ENCODE assay signal across 7 mouse cellular contexts in the genomic region with DNA sequence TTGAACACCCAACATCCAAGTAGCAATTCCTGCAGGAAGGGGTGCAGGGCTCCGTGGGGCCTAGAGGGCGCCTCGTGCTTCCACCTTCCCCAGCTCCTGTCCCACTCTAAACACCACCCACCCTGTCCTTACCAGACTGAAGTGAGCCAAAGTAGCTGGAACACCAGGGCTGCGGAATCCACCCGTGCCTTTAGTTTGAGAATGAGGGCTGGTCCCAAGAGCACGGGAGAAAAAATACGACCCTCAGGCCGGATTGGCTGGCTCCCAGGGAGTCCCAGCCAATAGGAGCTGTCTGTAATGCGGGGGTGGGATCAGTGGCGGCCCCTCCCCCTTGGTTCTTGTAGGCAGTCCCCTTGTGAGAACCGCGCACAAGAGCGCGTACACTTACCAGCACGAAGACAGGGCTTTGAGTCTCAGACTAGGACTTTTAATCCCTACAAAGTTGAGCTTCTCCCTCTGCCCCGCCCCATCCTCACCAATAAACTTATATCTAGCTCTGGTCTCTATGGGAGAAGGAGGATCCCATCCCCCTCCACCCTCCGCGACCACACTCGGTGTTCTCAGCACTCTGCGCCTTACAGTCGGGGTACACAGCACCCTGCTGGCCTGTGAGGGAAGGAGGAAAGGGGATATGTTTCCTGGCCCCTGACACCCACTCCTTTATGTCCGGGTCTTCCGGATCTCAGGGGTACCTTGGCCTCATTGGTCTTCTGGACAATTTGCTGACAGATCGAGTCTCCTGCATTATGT. TPM values are rescaled to one million over a fixed set of nuclear protein-coding genes. Genes with fewer than 3 reads are reported as not detected.
DNase-seq lines count a peak whose midpoint lies in the region; ATAC-seq and TF ChIP-seq lines count a peak whose summit lies in the region.

A gene (minus strand): TSS at position 274 of the 750 bp plus-strand sequence.

- ATAC-seq in intestine, embryonic 16.5 days: peak; percentile 94
- peak; percentile 93 for ATAC-seq in limb, embryonic 12.5 days (ENCODE audit: insufficient number of reproducible peaks, insufficient read depth, low FRiP score, low TSS enrichment, low read depth)
- peak; percentile 93 for ATAC-seq in midbrain, embryonic 13.5 days

- no peak for TF ChIP-seq POLR2A in small intestine, adult 2 months (IDR thresholded peaks at IDR 0.05; ENCODE audit: low read depth, low read length)

- TF ChIP-seq CTCF in small intestine, adult 2 months (IDR thresholded peaks at IDR 0.05; ENCODE audit: extremely low read depth, insufficient read length, insufficient replicate concordance, low read depth, low read length): no peak

- no peaks in the 10 kb centered on the region for H3K9me3 ChIP-seq in intestine, embryonic 16.5 days (ENCODE audit: control insufficient read depth, low read length)
- 0 out of 2 replicates have a peak, but pooled peaks cover 5% of the 10 kb centered on the region for H3K9me3 ChIP-seq in limb, embryonic 12.5 days
- no peaks in the 10 kb centered on the region for H3K9me3 ChIP-seq in midbrain, embryonic 13.5 days

- H3K36me3 ChIP-seq in intestine, embryonic 16.5 days (ENCODE audit: control insufficient read depth, insufficient read depth, low read length): no peaks in the 10 kb centered on the region
- peaks cover 4% of the 10 kb centered on the region; the same call in 1 of the 2 replicates for H3K36me3 ChIP-seq in limb, embryonic 12.5 days
- peaks cover 4% of the 10 kb centered on the region; the same call in 1 of the 2 replicates for H3K36me3 ChIP-seq in midbrain, embryonic 13.5 days
- H3K36me3 ChIP-seq in small intestine, adult 2 months (ENCODE audit: control insufficient read depth, insufficient read depth, low read length): no peaks in the 10 kb centered on the region

- peaks cover 9% of the 10 kb centered on the region for H3K4me1 ChIP-seq in intestine, embryonic 16.5 days (ENCODE audit: control insufficient read depth, insufficient read depth, low read length)
- peaks cover 12% of the 10 kb centered on the region for H3K4me1 ChIP-seq in limb, embryonic 12.5 days (replicated peaks)
- peaks cover 21% of the 10 kb centered on the region for H3K4me1 ChIP-seq in midbrain, embryonic 13.5 days (replicated peaks)
- peaks cover 14% of the 10 kb centered on the region for H3K4me1 ChIP-seq in small intestine, adult 2 months (ENCODE audit: control insufficient read depth, insufficient read depth, insufficient read length, low read length)

- WGBS in intestine, embryonic 16.5 days: 4% methylated on average over 24 of the region's 24 CpGs
- WGBS in limb, embryonic 12.5 days: 5% methylated on average over 24 of the region's 24 CpGs
- 5% methylated on average over 24 of the region's 24 CpGs for WGBS in midbrain, embryonic 13.5 days
- WGBS in small intestine, adult 2 months: 10% methylated on average over 24 of the region's 24 CpGs

- peak; percentile 38 for DNase-seq in adrenal gland, adult 8-10 months
- peak; percentile 82 for DNase-seq in embryo, embryonic 11.5 days (ENCODE audit: low read depth, low spot score)
- peak; percentile 97 for DNase-seq in heart, adult 11 months

- H3K4me2 ChIP-seq in intestine, embryonic 16.5 days (ENCODE audit: low read depth, low read length): peak within 1 kb of the TSS; percentile 74
- H3K4me2 ChIP-seq in limb, embryonic 12.5 days: peak within 1 kb of the TSS; percentile 61
- peak within 1 kb of the TSS; percentile 47 for H3K4me2 ChIP-seq in midbrain, embryonic 13.5 days (replicated peaks)

- H3K4me3 ChIP-seq in intestine, embryonic 16.5 days (ENCODE audit: low read length): peak within 1 kb of the TSS; percentile 51
- H3K4me3 ChIP-seq in limb, embryonic 12.5 days (replicated peaks): peak within 1 kb of the TSS; percentile 44
- H3K4me3 ChIP-seq in midbrain, embryonic 13.5 days (replicated peaks): peak within 1 kb of the TSS; percentile 29
- peak within 1 kb of the TSS; percentile 58 for H3K4me3 ChIP-seq in small intestine, adult 2 months (ENCODE audit: low read depth, low read length)

- H3K9ac ChIP-seq in intestine, embryonic 16.5 days (ENCODE audit: low read depth, low read length): peak within 1 kb of the TSS; percentile 65
- H3K9ac ChIP-seq in limb, embryonic 12.5 days (replicated peaks): peak within 1 kb of the TSS; percentile 42
- H3K9ac ChIP-seq in midbrain, embryonic 13.5 days (replicated peaks): peak within 1 kb of the TSS; percentile 16; the same call in 1 of the 2 replicates

- H3K27me3 ChIP-seq in intestine, embryonic 16.5 days (replicated peaks; ENCODE audit: control insufficient read depth, insufficient read depth, low read length): no peaks in the 10 kb centered on the region
- H3K27me3 ChIP-seq in limb, embryonic 12.5 days: no peaks in the 10 kb centered on the region
- no peaks in the 10 kb centered on the region for H3K27me3 ChIP-seq in midbrain, embryonic 13.5 days
- no peaks in the 10 kb centered on the region for H3K27me3 ChIP-seq in small intestine, adult 2 months (ENCODE audit: control insufficient read depth, insufficient read depth, low read length)

- peak within 1 kb of the TSS; percentile 21; the same call in 1 of the 2 replicates for H3K27ac ChIP-seq in intestine, embryonic 16.5 days (ENCODE audit: low read length)
- H3K27ac ChIP-seq in limb, embryonic 12.5 days: peak within 1 kb of the TSS; percentile 87
- H3K27ac ChIP-seq in midbrain, embryonic 13.5 days: no peak within 1 kb of the TSS
- no peak within 1 kb of the TSS for H3K27ac ChIP-seq in small intestine, adult 2 months (ENCODE audit: insufficient read depth, low read depth, low read length)

RNA-seq across cellular contexts. Expression of the gene that starts here (rescaled TPM):
- total RNA-seq in adrenal gland, adult 8-10 months (2022): 10 to 100 TPM in 1 of 4 experiments, 1 to 10 TPM in 3; 5.1 to 10.3 (median 9.1) TPM
- 38.1 and 50.6 TPM in 2 replicates for polyA plus RNA-seq in intestine, embryonic 16.5 days (2015; fragmentation: Nextera tagmentation; extraction: Ambion mirVana)
- polyA plus RNA-seq in limb, embryonic 12.5 days (2016; fragmentation: Nextera tagmentation; extraction: Ambion mirVana): 61.5 and 70.0 TPM in 2 replicates
- polyA plus RNA-seq in midbrain, embryonic 13.5 days (2015; fragmentation: Nextera tagmentation; extraction: Ambion mirVana): 19.7 and 22.9 TPM in 2 replicates
- 5.7 and 45.8 TPM in 2 replicates for polyA plus RNA-seq in small intestine, adult 2 months (2012; rRNA removed)

Comparison
In these comparisons a context has a peak if more than half of its experiments do, and no peak if none do; other contexts are left out.
1. DNase-seq: peak in every context shown above with its lines; median percentile 97 in heart, adult 11 months; 82 in embryo, embryonic 11.5 days; 38 in adrenal gland, adult 8-10 months.
2. H3K27ac ChIP-seq: peak in intestine, embryonic 16.5 days (single experiment) and limb, embryonic 12.5 days (single experiment); none in midbrain, embryonic 13.5 days (single experiment) and small intestine, adult 2 months (single experiment).
3. Peak in every context shown above with its lines, with median percentiles within 50 percentile points of each other: ATAC-seq, H3K4me2 ChIP-seq, H3K4me3 ChIP-seq and H3K9ac ChIP-seq.